Mouse (Mus musculus): ENCODE measurements around the gene Erf.

Gene Erf

DNA sequence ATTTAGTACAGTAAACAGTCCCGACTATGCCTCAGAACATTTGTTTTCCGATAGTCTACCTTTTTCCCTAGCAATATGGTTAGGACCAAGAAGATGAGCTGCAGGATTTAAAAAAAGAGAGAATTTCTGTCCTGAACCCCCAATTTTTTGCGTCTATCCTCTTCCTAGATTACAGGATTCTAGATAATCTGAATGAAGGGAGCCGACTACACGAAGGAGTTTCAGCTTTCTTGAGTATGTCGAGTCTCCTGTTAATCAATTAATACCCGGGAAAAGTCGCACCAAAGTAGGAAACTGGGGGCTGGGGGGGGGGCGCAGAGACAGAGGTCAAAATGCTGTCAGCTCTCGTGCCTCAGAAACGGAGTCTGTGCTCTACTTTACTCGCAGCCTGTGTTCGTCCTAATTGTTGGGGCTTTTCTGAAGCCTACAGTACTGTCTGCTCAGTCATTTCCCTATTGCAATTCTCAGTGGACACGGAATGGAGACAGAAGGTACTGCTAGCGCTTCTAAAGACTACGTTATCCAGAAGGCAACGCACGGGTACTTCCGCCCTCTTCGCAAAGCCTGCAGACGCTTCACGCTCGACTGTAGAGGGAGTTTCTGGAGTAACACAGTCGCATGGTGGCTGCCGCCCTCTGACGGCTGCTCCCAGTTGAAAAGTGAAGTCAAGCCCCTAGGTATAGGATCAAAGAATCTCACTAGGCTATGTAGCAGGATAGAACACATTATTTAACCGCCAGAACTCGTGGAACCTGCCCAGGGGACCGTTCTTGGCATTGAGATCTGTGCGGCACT, 11.5 kb downstream of the Erf start:
- peak; percentile 77 for DNase-seq (ENCODE audit: low read depth, low spot score)

- DNase-seq (ENCODE audit: low read depth, low spot score) = peak; percentile 92
Observed at GRCm38 (mm10) chr7:25238015-25238706, 12.4 kb downstream of the Erf start.

DNA sequence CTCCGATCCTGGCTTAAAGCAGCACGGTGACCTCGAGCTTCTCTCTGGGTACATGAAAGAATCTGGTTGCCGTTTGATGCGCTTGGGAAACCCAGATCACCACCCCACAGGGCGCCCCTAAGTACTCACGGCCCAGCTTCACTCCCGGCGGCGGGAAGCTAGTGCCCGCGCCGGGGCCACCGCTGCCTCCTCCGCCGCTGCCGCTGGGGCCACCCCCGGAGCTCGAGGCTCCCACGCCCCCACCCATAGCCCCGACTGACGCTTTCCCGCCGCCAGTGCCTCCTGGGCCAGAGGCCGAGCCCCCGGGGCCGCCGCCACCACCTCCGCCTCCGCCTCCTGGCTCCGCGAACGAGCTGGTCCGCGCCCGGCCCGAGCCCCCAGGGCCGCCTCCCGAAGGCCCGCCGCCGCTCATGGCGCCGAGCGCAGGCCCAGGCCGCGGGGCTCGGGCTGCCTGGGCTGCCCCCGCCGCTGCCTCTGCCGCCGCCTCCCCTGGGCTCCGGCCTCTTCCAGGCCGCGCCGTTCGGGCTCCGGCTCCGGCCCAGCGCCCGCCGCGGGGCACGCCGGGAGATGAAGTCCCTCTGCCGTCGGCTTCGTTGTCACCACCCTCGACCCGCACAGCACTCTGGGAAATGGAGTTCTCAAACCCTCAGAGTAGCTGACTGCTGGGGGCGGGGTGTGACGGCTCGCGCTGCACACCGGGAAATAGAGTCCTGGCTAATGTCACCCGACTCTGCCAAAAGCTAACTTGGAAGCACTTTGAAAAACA, 13.1 kb downstream of the Erf start, which contains the start of gene Gsk3a:
Gene Gsk3a (minus strand): TSS at position 603 of the 766 bp plus-strand sequence.
- peak; percentile 94 for DNase-seq (ENCODE audit: low read depth, low spot score)

DNA sequence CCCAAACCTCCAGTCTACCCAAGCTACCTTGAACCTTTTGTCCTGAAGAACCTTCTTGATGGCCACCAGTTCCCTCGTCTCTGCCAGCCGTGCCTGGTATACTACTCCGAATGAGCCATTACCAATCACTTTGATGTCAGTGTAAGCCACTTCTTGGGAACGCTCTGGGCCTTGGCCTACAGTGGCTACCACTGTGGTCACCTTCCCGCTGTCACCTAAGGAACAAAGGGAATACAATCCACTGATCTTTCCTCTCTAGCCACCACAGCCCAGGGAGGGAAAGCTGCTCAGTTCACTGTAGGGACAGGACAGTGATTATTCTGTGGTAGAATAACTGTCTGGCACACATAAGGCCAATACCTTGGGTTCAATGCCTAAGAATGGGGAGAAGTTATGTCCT, 15.0 kb downstream of the Erf start:
- no peak for DNase-seq (ENCODE audit: low read depth, low spot score)

GRCm38 (mm10) chr7:25233061-25233460, 17.5 kb downstream of the Erf start:
- DNase-seq (ENCODE audit: low read depth, low spot score) = no peak

DNA sequence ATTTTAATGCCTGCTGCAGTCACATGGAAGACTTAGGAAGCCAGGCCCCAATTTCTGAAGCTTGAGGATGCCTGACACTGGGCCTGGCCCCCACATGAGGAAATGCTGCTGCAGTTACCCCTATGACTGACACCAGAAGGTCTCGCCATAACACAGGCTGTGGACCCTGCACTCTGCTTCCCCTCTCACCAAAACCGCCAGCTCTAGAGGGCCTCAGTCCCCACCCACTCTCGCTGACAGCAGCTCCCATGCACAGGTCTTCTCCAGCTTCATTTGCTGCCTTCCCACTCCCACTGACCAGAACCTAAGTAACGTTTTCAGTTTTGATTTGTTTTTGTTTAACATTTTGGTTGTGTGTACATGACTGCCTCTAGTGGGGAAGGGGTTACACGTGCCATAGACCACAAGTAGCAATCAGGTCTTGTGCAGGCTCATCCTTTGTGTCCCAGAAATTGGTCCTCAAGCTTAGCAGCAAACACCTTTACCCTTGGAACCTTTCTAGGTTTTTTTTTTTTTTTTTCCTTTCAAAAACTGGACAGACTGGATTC, 18.4 kb downstream of the Erf start:
- DNase-seq (ENCODE audit: low read depth, low spot score) = no peak

GRCm38 (mm10) chr7:25230690-25231285, 19.8 kb downstream of the Erf start:
- no peak for DNase-seq (ENCODE audit: low read depth, low spot score)

GRCm38 (mm10) chr7:25227523-25228300, 22.8 kb downstream of the Erf start:
- DNase-seq (ENCODE audit: low read depth, low spot score) = no peak

GRCm38 (mm10) chr7:25222275-25222967, 28.1 kb downstream of the Erf start:
- DNase-seq (ENCODE audit: low read depth, low spot score) = no peak

DNA sequence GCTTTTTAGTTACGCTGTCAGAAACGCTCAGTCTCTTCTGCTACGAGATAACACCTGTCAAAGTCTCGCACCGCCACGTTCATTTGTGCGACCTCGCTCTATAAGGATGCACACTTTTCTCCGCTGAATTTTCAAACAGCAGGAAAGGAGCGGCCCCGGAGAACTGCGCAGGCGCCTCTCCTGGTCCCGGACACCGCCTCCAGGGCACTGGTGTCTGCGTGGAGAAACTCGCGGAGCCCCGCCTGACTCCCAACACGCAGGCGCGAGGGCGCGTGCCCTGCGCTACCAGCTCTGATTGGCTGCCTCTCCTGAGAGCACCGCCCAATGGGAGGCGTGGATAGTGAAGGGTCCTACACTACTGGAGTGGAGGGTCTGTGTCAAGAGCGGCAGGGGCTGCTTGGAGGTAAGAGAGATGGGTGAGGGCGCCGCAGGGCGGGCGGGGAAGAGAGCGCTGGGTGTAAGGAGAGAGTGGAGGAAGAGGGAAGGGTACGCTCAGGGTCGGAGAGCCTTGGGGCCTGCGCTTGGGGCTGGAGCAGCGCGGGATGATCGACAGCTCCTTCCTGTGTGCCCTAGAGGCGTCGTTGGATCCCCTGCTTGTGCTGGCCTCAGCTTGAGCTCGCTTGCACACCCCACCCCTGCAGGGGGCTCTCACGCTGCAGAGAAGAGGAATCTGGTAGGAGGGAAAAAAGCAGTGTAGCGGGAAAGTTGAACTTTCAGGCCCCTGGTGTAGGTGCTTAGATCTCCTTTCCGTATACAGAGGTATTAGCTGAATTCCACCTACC, 29.3 kb downstream of the Erf start, which contains the start of gene Zfp526:
Gene Zfp526 (plus strand): TSS at position 324 of the 782 bp plus-strand sequence.
- DNase-seq (ENCODE audit: low read depth, low spot score) = peak; percentile 98

DNA sequence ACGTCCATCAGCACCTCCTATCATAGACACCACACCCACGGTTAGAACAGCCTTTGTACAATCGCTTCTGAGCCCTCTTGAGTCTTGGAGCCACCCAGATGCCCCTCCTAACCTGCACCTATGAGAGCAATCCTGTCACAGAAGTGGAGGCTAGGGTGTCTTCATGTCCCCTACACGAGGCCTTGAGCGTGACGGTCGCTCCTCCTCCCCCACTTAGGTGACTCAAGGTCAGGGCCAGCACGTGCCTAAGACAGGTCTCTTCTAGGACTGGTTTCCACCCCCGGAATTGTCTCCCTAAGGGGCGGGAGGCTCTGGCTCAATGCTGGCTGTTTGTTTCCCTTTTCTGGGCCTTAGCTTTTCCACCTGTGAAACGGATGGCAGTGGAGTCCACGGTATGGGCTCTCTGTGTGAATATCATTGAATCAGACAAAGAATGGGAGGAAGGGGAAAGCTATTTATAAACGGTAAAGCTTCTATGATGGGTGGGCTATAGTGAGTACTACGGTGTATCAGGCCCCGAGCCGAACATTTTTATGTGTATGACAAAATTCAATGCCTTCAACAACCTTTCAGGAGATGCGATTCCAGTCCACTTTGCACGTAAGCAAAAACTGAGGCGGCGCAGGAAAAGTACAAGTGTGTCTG, 30.0 kb downstream of the Erf start, which contains the start of gene Dedd2:
Gene Dedd2 (minus strand): TSS at position 159 of the 645 bp plus-strand sequence.
- DNase-seq (ENCODE audit: low read depth, low spot score) = no peak

- DNase-seq (ENCODE audit: low read depth, low spot score) = peak; percentile 92
Observed at GRCm38 (mm10) chr7:25219756-25220456, 30.7 kb downstream of the Erf start.

GRCm38 (mm10) chr7:25219416-25219750, 31.2 kb downstream of the Erf start:
- no peak for DNase-seq (ENCODE audit: low read depth, low spot score)

- peak; percentile 62 for DNase-seq (ENCODE audit: low read depth, low spot score)
Observed at GRCm38 (mm10) chr7:25218705-25219415, 31.7 kb downstream of the Erf start.

DNA sequence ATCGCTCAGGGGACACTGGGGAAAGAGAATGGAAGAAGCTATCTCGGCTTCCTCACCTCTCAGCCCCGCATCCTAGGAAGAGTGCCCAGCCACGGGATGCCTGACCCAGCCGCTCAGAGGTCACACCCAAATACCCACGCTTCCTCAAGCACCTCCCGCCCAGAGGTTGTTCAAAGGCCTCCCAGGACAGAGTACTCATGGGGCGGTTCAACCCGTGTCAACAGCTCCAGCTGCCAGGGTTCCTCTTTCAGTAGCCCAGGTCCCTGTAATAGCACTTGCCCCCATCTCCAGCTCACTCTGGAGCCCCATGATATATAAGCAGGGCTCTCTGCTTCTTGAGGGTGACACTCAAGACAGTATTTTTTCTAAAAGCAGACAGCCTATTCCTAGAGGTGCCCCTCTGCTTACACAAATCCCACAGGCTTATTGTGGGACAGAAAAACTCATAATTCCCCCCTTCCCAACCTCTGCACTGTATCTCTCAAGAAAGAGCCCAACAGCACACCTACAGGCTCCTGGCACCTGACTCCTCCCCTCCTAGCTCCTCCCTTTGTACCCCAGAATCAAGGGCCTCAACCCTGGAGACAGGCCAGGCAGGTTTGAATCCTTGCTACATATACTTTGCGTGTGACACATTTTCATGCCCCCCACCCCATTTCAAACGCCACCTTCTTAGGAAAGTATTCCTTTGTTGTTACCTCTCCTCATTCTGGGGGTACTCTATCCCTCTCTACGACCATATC, 32.7 kb downstream of the Erf start:
- no peak for DNase-seq (ENCODE audit: low read depth, low spot score)

DNA sequence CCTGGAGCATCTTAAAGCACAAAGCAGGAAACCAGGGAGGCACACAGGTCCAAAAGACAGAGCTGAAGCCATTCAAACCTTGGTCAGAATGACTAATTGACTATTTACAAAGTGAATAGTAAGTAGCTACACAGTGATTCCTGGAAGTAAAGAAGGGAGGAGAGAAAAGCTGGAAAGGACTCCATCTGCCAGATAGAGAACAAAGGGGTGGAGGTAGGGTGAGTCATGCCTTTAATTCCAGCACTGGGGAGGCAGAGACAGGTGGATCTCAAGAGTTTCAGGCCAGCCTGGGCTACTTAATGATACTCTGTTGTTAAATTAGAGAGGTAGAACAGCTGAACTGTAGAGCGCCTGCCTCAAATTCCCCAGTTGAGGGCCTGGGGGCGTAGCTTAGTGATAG, 36.4 kb downstream of the Erf start:
- no peak for DNase-seq (ENCODE audit: low read depth, low spot score)

- no peak for DNase-seq (ENCODE audit: low read depth, low spot score)
Observed at GRCm38 (mm10) chr7:25213099-25213498, 37.5 kb downstream of the Erf start.
